Mouse (Mus musculus) hindbrain, embryonic 10.5 days (tissue): ENCODE results near the gene Gabrg2. TPM values are rescaled to one million over a fixed set of nuclear protein-coding genes. Genes with fewer than 3 reads are reported as not detected.
A peak's percentile ranks its signal among the peaks of the same experiment; 100 is the strongest.

Experiments
- DNase-seq: peaks from one replicate; pipeline ENCODE4 v3.0.0-alpha.2; 2017; ENCODE audit warnings: low spot score
- H3K27ac ChIP-seq: fragments of 300-500 bp; sonication (generic); 2 replicates; pipeline ENCODE4 v1.5.1; 2016; ENCODE audit warnings: mild to moderate bottlenecking, moderate library complexity
- H3K27me3 ChIP-seq: fragments of 300-500 bp; sonication (generic); 2 replicates; pipeline ENCODE4 v1.6.1; 2016; ENCODE audit warnings: mild to moderate bottlenecking; ENCODE audit not compliant: poor library complexity, insufficient read depth, severe bottlenecking
- H3K36me3 ChIP-seq: fragments of 300-500 bp; sonication (generic); 2 replicates; pipeline ENCODE4 v1.6.1; 2016; ENCODE audit warnings: mild to moderate bottlenecking, moderate library complexity
- H3K4me1 ChIP-seq: fragments of 300-500 bp; sonication (generic); replicated peaks from 2 replicates; pipeline ENCODE4 v1.6.1; 2016; ENCODE audit warnings: mild to moderate bottlenecking
- H3K4me3 ChIP-seq: fragments of 300-500 bp; sonication (generic); 2 replicates; pipeline ENCODE4 v1.5.1; 2016; ENCODE audit warnings: mild to moderate bottlenecking, moderate library complexity
- H3K9me3 ChIP-seq: fragments of 300-500 bp; sonication (generic); 2 replicates; pipeline ENCODE4 v1.6.1; 2016; ENCODE audit warnings: mild to moderate bottlenecking, moderate library complexity
- WGBS: fragments of 180-500 bp; shearing (Covaris S2); methylation state at CpG from one replicate; pipeline ENCODE4 v1.1.7; 2016; 5-methylcytosine and 5-hydroxymethylcytosine counted together
- polyA plus RNA-seq: library from polyadenylated mRNA; unstranded; fragments of >200 nt; fragmentation: Nextera tagmentation; extraction: Ambion mirVana; gene quantifications from 2 replicates; pipeline ENCODE4 v1.2.1, GENCODE M21; 2016

Gabrg2 gene
- polyA plus RNA-seq = 2.8 and 12.1 TPM in 2 replicates

DNA sequence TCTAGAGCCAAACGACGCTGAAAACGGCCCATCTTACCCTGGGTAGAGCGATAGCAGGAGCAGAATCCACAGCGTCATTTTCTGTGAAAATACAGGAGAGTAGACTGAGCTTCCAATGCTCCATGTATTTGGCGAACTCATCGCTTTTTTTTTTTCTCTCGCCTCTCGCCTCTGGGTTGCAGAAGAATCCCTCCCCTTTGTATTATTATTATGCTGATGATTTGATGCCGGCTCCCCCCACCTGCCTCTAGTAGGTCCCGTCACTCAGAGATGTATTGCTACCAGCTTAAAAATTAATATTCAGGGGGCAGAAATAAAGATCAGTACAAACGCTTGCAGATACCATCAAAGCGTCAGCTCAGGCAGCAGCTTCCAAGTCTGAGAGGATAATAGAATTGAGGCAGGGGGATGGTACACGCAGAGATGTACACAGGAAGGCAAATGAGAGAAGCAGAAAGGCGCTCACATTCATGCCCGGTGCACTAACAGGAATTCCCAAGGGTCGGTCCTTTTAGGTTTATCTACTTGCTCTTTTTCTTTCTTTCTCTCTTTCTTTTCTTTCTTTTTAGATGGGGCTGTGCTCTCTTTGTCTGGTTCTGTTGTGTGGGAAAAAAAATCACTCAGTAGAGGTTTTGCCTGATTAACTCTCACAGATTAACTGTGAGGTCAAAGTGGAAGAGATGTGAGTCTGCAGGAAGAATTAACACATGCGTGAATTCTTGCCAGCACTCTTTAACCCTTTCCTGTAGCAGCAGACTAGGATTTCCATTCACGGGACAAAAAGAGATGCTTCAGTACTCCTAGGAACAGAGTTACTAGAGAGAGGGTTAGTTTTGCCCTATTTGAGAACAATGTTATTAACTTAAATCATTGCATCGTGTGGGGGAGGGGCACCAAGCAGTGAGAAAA lies at the start of gene Gabrg2:
TSS of gene Gabrg2 (minus strand) at position 668 of the 909 bp plus-strand sequence.
- 6% methylated on average over 20 of the region's 20 CpGs for WGBS
- Histone ChIP-seq H3K27ac (peak within 1 kb of the TSS; percentile 72), H3K36me3 (no peaks in the 10 kb centered on the region), H3K9me3 (no peaks in the 10 kb centered on the region), H3K4me1 (peaks cover 15% of the 10 kb centered on the region), H3K27me3 (no peaks in the 10 kb centered on the region), H3K4me3 (peak within 1 kb of the TSS; percentile 48)
- DNase-seq = peak; percentile 11

DNA sequence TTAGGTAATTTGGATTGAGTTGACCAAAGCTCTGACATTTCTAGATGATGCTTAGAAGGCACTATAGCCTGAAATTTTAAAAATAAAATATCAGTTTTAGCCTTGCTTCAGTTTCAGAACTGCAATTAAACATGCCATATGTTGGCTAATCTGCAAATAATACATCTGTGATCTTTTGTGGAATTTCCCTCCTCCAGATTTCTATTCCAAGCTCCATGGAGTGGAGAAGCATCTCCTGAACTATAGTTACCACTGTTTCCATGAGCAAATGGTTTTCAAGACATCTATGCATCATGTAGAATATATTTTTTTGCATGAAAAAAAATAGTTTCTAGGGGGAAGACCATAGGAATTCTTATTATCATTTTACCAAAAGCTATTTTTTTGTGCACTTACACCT lies 47.5 kb upstream of the Gabrg2 start:
- Histone ChIP-seq H3K27me3 (no peaks in the 10 kb centered on the region), H3K4me3 (no peak overlapping the region), H3K27ac (no peak overlapping the region), H3K9me3 (no peaks in the 10 kb centered on the region), H3K36me3 (no peaks in the 10 kb centered on the region), H3K4me1 (no peaks in the 10 kb centered on the region)
- DNase-seq = no peak

DNA sequence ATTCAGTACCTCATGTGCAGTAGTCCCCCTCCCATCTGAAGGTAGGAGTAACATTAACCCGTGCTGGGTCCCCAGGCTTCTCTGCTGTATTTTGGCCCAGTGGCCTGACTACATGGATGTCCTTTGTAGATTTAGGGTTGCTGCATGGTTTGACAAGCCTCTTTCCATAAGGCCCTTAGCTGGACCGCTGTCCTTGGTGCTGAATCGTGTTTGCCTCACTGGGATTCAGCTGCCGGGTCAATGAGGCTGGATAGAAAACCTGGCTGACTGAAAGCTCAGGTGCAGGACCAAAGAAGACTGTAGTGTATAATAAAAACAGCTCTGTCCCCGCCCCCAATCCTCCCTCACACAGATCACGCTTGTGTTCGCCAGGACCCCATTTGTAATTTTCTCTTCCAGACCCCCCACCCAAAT lies 1.2 kb downstream of the Gabrg2 start:
- H3K27me3 ChIP-seq = no peaks in the 10 kb centered on the region
- H3K9me3 ChIP-seq = no peaks in the 10 kb centered on the region
- H3K36me3 ChIP-seq = no peaks in the 10 kb centered on the region
- peak overlapping the region; percentile 48 for H3K4me3 ChIP-seq
- DNase-seq = peak; percentile 83
- peaks cover 15% of the 10 kb centered on the region for H3K4me1 ChIP-seq
- peak overlapping the region; percentile 72 for H3K27ac ChIP-seq
- 2% methylated on average over 7 of the region's 7 CpGs for WGBS

DNA sequence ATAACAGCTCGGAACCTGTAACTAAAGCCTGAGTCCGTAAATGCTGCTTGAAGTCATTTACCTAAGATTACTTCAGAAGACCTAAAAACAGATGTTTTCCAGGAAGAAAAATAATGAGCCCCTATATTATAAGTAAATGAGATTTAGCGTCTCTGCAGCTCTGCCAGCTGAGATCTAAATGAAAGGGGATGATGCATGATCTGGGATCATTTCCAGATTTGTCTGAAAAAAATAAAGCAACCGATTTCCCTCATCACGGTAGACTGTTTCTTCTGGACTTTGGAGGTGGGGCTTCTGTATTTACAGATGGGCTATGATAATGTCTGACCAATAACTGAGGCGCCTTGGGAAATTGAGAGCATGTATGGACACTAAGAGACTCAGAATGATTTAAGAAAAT lies 20.5 kb downstream of the Gabrg2 start:
- Histone ChIP-seq H3K9me3 (no peaks in the 10 kb centered on the region), H3K27ac (no peak overlapping the region), H3K27me3 (no peaks in the 10 kb centered on the region), H3K36me3 (no peaks in the 10 kb centered on the region), H3K4me3 (no peak overlapping the region), H3K4me1 (no peaks in the 10 kb centered on the region)
- no peak for DNase-seq
- 89% methylated on average over 6 of the region's 6 CpGs for WGBS

DNA sequence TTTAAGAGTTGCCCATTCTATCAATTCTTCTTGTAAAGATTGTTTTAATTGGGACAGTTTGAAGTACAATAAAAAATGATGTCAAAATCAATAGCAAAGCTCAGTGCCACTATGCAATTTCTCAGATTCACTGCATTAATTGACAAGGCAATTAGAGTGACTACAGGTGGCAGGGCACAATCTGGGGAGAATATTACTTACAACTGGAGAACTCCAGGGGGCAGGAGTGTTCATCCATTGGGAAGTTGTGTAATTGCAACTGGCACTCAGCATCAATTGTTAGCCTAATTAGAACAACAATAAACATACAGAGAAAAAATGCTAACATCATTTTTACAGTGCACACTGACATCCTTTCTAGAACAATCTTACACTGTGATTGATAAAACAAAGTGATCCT lies 32.1 kb downstream of the Gabrg2 start:
- no peak overlapping the region for H3K27ac ChIP-seq
- no peak for DNase-seq
- no peak overlapping the region for H3K4me3 ChIP-seq
- H3K36me3 ChIP-seq = no peaks in the 10 kb centered on the region
- no peaks in the 10 kb centered on the region for H3K27me3 ChIP-seq
- H3K9me3 ChIP-seq = no peaks in the 10 kb centered on the region
- no peaks in the 10 kb centered on the region for H3K4me1 ChIP-seq

DNA sequence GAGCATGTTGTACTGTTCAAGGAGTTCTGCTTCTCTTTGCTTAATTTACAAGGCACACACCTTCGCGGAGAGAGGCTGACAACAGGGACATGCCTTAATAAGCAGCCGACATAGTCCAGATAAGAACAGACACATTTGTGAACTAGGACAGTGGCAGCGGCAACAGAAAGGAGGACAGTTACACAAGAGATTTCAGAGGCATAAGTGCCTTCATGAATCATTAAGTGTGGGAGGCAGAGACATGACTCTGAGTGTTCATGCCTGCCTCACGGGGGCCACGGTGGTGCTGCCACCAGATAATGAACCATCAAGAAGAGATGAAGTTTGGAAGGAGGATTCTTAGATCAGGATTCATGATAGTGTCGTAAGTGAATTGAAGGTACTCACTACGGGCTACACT lies 38.0 kb downstream of the Gabrg2 start:
- H3K27ac ChIP-seq = no peak overlapping the region
- DNase-seq = no peak
- H3K4me1 ChIP-seq = no peaks in the 10 kb centered on the region
- no peaks in the 10 kb centered on the region for H3K36me3 ChIP-seq
- no peaks in the 10 kb centered on the region for H3K9me3 ChIP-seq
- WGBS = 88% methylated on average over 8 of the region's 8 CpGs
- H3K27me3 ChIP-seq = no peaks in the 10 kb centered on the region
- no peak overlapping the region for H3K4me3 ChIP-seq

DNA sequence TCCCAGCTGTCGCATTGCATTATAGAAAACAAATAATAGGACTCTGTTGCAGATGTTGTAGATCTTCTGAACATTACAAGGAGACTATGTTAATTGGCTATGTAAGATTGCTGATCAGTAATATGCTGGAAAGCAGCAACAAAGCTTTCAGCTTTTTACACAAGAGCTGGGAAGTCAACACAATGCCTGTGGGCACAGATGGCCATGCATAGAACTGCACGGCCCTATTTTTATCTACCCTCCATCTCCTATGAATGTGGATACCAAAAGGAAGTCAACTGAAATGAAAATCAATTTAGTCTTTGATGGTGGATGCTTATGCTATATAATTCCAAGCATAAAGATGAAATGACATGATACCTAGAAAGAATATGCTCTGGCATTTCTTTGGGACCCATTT lies 47.1 kb downstream of the Gabrg2 start:
- DNase-seq = no peak
- Histone ChIP-seq H3K4me1 (no peaks in the 10 kb centered on the region), H3K27ac (no peak overlapping the region), H3K9me3 (no peaks in the 10 kb centered on the region), H3K27me3 (no peaks in the 10 kb centered on the region), H3K4me3 (no peak overlapping the region), H3K36me3 (no peaks in the 10 kb centered on the region)
- WGBS = 82% methylated on average over 2 of the region's 2 CpGs

- DNase-seq = no peak
- Histone ChIP-seq H3K4me1 (no peaks in the 10 kb centered on the region), H3K27ac (no peak overlapping the region), H3K9me3 (no peaks in the 10 kb centered on the region), H3K36me3 (no peaks in the 10 kb centered on the region), H3K4me3 (no peak overlapping the region), H3K27me3 (no peaks in the 10 kb centered on the region)
- 76% methylated on average over 3 of the region's 3 CpGs for WGBS
Observed at GRCm38 (mm10) chr11:41951898-41952297, 48.8 kb downstream of the Gabrg2 start.

- no peaks in the 10 kb centered on the region for H3K27me3 ChIP-seq
- no peaks in the 10 kb centered on the region for H3K4me1 ChIP-seq
- H3K27ac ChIP-seq = no peak overlapping the region
- no peak for DNase-seq
- H3K4me3 ChIP-seq = no peak overlapping the region
- H3K36me3 ChIP-seq = no peaks in the 10 kb centered on the region
- no peaks in the 10 kb centered on the region for H3K9me3 ChIP-seq
- 84% methylated on average over 5 of the region's 5 CpGs for WGBS
Observed at GRCm38 (mm10) chr11:41945471-41945870, 55.2 kb downstream of the Gabrg2 start.

- Histone ChIP-seq H3K27me3 (no peaks in the 10 kb centered on the region), H3K36me3 (no peaks in the 10 kb centered on the region), H3K27ac (no peak overlapping the region), H3K4me3 (no peak overlapping the region), H3K9me3 (no peaks in the 10 kb centered on the region), H3K4me1 (no peaks in the 10 kb centered on the region)
- WGBS = 67% methylated on average over 2 of the region's 2 CpGs
- no peak for DNase-seq
Observed at GRCm38 (mm10) chr11:41937979-41938378, 62.7 kb downstream of the Gabrg2 start.

DNA sequence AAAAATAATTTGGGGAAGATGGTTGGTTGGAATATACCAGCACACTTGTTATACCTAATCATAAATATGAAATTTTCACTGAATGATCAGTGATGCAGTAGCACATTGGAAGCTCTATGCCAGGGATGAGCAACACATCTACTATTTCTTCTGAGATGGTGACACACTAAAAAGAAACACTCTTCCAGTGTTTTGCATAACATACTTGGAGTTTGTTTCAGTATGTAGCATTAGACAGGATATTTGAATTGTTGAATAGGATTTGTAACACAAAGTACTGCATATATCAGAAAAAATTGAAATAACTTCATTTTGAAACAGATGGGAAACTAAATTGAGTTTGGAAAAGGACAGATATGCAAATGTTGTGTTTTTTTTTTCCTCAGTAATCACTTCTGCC lies 81.8 kb downstream of the Gabrg2 start:
- Histone ChIP-seq H3K27me3 (no peaks in the 10 kb centered on the region), H3K36me3 (no peaks in the 10 kb centered on the region), H3K27ac (no peak overlapping the region), H3K4me3 (no peak overlapping the region), H3K4me1 (no peaks in the 10 kb centered on the region), H3K9me3 (no peaks in the 10 kb centered on the region)
- no peak for DNase-seq

- H3K27ac ChIP-seq = no peak overlapping the region
- no peak overlapping the region for H3K4me3 ChIP-seq
- DNase-seq = no peak
- no peaks in the 10 kb centered on the region for H3K36me3 ChIP-seq
- H3K4me1 ChIP-seq = no peaks in the 10 kb centered on the region
- no peaks in the 10 kb centered on the region for H3K27me3 ChIP-seq
- no peaks in the 10 kb centered on the region for H3K9me3 ChIP-seq
- WGBS = 48% methylated on average over 6 of the region's 6 CpGs
Observed at GRCm38 (mm10) chr11:41914066-41914465, 86.6 kb downstream of the Gabrg2 start.

DNA sequence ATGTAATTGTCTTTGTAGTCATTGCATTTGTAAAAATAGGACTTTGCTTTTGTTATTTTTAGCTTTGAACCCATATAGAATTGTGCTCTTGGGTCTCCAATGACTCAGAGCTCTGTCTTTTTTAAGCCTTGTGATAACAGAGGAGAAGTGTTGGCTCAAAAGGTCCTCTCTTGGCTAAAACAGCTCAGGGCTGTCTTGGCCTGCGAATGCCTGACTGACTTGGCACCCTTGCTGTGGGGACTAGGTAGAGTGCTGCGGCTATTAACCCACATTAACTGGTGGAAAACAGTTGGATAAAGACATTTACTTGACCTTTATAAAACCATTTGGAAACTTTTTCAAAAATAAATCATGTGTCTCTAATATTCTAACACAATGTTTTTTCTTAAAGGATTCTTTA lies 97.0 kb downstream of the Gabrg2 start:
- Histone ChIP-seq H3K4me1 (no peaks in the 10 kb centered on the region), H3K4me3 (no peak overlapping the region), H3K9me3 (no peaks in the 10 kb centered on the region), H3K27ac (no peak overlapping the region), H3K36me3 (no peaks in the 10 kb centered on the region), H3K27me3 (no peaks in the 10 kb centered on the region)
- 88% methylated on average over 2 of the region's 2 CpGs for WGBS
- no peak for DNase-seq
